Mouse (Mus musculus) left cerebral cortex, adult 6 months (tissue): ENCODE data around the gene Pias4. TPM values are rescaled to one million over a fixed set of nuclear protein-coding genes. Genes with fewer than 3 reads are reported as not detected.

Experiments used
- long read RNA-seq, 2 experiments: library from polyadenylated mRNA; unstranded; transcript quantifications; one replicate each; pipeline ENCODE4 v2.0.0; 2019 to 2020
- polyA plus RNA-seq: library from polyadenylated mRNA; unstranded; fragments of <200 nt; fragmentation: Nextera tagmentation; gene quantifications from 2 replicates; pipeline ENCODE4 v1.2.3, GENCODE M21; 2021

The Pias4 gene
- polyA plus RNA-seq, result 19.6 and 22.7 TPM in 2 replicates
- long read RNA-seq, experiment 1, transcript Pias4-201 (11 exons, 2,571 nt), result major isoform, 97 of 112 reads
- long read RNA-seq, experiment 1, partial matches to known transcripts, result 6 of 112 reads
- long read RNA-seq, experiment 1, other reads (novel, unspliced or antisense), result 8 of 112 reads
- long read RNA-seq, experiment 2, transcript Pias4-201 (11 exons, 2,571 nt), result major isoform, 16 of 24 reads
- long read RNA-seq, experiment 2, partial matches to known transcripts, result 4 of 24 reads
- long read RNA-seq, experiment 2, other reads (novel, unspliced or antisense), result 4 of 24 reads

DNA sequence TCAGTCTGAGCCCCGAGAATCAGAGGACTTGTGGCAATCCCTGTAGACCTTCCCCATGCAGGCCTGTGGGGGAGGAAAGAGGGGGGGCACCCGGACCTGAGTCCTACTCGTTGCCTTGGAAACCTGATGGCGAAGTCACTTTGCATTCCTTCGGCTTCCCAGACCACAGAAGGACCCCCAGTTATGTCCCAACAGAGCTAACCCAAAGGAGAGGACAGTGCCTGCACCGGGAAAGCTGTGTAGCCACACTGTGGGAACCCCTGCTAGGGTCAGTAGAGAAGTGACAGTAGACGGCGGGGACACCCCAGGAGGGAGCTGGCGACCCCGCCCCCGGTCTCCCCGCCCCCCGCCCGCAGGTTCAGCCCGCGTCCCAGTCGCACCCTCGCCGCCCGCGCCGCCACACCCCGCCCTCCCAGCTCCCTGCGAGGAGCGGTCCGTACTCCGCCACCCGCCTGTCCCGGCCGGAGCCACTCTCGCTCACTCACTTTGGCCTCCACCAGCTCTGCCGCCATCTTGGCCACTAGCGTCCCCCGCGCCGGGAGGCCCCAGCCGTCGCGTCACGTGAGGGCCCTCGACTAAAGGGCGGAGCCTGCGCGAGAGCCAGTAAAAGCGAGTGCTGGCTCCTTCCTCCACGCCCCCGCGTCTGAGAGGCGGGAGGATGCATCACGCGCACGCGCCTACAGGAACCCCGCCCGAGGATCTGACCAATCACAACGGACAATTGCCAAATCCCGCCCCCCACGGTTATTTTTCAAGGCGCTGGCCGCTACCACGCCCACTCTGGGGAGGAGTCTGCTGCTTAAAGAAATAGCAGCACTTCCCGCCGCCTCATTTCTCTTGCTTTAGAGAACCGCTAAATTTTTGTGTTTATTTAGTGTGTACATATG is at the start of gene Pias4:
Gene Pias4 (minus strand): TSS at position 724 of the 887 bp plus-strand sequence.

DNA sequence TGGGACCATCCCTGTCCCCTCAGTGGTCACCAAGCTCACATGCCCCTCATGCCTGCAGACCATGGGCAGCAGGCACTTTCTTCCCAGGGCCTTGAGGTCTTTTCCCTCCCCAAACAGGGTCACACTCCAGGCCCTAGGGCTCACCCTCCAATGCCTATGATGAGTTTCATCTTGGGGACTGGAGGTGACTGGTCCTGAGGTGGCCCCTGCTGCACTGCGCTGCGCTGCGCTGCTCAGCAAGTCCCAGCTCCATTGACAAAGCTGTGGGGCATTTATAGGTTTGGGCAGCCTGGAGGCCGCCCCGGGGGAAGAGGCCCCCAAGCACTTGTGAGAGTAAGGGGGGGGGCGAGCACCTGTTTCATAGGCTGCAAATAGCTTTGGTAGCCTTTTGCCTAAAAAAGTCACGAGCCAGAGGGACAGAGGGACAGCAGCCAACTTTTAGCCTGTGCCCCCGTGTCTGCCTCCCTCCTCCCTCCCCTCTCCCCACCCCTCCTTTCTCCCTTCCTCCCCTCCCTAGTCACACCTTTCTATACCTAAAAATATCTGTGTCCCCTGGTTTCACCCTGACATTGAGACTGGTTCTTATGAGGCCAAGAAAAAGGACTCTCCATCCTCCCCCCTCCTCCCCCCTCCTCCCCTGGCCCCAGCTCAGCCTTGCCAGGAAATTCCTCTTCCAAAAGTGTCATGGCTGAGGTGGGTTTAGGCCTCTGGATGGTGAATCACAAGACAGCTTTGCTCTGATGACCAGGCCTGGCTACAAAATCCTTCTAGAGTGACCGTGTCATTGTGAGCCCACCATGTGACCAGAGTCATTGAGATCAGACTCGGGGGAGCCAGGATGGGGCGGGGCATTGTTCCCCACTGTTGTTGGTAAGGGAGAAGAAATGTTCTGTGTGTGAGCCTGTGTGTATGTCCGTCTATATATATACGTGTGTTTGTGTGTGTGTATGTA is 34.4 kb upstream of the Pias4 start, which contains the start of gene Nmrk2:
Gene Nmrk2 (minus strand): TSS at position 245 of the 952 bp plus-strand sequence.

GRCm38 (mm10) chr10:81183805-81184204 is 16.1 kb upstream of the Pias4 start, which contains the start of gene 4930442H23Rik:
Gene 4930442H23Rik, minus strand, starts transcription at chr10:81183849.

DNA sequence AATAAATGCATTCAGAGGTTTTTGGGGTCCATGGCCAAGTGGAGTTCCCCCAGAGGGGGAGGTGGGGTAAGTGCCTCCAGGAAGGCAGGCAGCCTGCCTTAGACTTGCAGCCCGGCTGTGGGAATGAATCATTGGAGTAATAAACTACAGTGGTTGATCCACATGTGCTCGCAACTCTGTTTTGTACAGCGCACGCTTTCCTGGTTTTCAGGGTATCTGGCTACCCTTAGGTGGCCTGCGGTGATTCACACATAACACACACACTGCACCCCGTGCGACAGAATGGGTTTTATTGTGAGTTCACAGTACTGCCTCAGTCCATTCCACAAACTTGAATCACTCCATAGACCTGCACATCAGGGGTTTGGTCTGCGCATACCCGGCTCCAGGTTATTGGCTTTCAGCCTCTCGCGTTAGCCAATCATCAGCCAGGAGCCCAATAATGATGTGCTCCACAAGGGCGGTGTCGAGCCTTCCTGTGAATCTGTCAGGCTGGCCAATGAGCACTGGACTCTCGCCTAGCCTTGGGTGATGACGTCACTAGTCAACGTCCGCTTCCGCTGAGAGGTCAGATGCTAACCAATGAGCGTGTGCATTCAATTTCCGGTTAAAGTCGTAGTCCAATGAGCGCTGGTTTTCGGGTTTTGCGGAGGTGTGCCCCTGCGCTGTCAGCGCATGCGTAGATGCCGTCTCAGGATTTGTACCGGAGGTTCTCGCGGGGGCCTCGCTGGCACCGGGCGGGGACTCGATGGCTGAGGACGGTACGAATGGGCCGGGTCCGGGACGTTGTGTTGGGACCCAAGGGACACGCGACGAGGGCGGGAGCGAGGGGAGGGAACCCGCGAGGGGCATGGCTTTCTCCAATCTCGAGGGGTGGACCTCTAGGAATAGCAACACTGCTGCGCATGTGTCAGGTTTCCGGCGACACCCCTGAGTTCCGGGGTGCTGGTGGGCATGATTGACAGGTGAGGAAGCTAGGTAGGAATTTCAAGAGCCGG is 14.9 kb upstream of the Pias4 start, which contains the start of gene Dapk3:
Gene Dapk3 (plus strand): TSS at position 670 of the 998 bp plus-strand sequence.

DNA sequence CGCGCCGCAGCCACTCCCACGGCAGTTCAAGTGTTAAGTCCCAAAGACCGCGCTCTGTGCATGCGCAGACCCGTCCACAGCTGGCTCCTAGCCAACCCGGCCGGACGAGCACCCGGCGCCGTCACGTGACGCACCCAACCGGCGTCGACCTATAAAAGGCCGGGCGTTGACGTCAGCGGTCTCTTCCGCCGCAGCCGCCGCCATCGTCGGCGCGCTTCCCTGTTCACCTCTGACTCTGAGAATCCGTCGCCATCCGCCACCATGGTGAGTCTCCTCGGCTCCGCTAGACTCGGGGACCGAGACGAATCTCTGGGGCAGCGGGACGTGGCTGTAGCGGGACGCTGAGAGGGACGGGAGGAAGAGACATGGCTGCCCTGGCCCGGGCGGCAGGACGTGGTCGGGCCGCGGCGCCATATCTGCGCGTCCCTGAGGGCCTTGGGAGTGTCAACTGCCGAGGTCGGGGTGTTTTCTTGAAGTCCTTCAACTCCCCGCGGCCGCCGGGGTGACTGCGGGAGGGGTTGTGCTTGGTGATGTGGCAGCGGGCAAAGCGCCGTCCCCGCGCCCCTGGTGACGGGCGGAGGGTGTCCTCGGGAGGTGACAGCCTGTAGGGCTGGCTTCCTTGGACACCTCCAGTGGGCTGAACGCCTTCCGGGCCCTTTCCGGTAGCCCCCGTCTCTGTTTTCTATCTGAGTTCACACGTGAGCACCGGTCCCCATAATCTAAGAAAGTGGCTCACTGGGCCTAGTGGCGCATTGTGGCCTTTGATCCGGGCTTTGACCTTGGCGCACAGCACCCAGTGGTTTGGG is 8.9 kb upstream of the Pias4 start, which contains the start of gene Eef2:
Gene Eef2 (plus strand): TSS at position 166 of the 806 bp plus-strand sequence.

GRCm38 (mm10) chr10:81134966-81135681 is 32.6 kb downstream of the Pias4 start, which contains the start of gene Zbtb7a:
Gene Zbtb7a, plus strand, starts transcription at chr10:81135220.

DNA sequence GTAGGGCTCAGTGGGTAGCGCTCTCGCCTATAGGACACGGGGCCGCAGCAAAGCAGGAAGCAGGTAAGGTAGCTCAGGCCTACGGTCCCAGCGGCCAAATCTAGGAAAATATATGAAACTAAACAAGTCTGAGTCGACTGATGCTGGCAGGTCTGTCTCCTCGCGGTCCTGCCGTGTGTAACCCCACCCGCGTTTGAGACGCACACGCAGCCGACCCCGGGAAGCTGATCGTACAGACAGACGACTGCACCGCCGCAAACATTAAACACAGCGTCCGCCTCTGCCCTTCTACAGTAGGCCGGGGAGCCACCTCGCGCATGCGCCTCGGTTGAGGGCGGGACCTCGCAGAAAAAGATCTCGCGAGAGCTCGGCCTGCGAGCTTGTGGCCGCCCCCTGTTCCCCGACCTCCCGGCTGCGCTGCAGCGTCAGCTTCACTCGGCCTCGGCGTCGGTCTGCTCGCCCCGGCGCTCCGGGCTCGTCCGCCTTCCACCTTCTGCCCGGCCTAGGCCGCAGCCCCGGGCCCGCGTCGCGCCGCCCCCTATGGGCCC is 62.1 kb downstream of the Pias4 start, which contains the start of gene Map2k2:
Gene Map2k2 (plus strand): TSS at position 351 of the 548 bp plus-strand sequence.

Other genes starting within 250 kb of the Pias4 start
- gene Lmnb2, start 249.7 kb downstream of the Pias4 start, polyA plus RNA-seq, result 4.0 and 4.5 TPM in 2 replicates
- 18.5 and 19.5 TPM in 2 replicates for gene Gadd45b, start 237.8 kb downstream of the Pias4 start, polyA plus RNA-seq
- gene Gng7, start 153.0 kb downstream of the Pias4 start, polyA plus RNA-seq, result 51.0 and 79.6 TPM in 2 replicates
- 37.8 and 61.2 TPM in 2 replicates for gene Diras1, start 142.3 kb downstream of the Pias4 start, polyA plus RNA-seq
- gene Slc39a3, start 130.5 kb downstream of the Pias4 start, polyA plus RNA-seq, result 31.5 and 39.4 TPM in 2 replicates
- 216 and 260 TPM in 2 replicates for gene Sgta, start 107.7 kb downstream of the Pias4 start, polyA plus RNA-seq
- gene Thop1, start 97.9 kb downstream of the Pias4 start, polyA plus RNA-seq, result 20.8 and 27.8 TPM in 2 replicates
- gene Creb3l3, start 69.0 kb downstream of the Pias4 start, polyA plus RNA-seq, result 0.36 and 0.86 TPM in 2 replicates
- 111 and 115 TPM in 2 replicates for gene Map2k2, start 62.0 kb downstream of the Pias4 start, polyA plus RNA-seq
- gene Zbtb7a, start 32.7 kb downstream of the Pias4 start, polyA plus RNA-seq, result 93.9 and 115 TPM in 2 replicates
- 720 and 722 TPM in 2 replicates for gene Eef2, start 8.7 kb upstream of the Pias4 start, polyA plus RNA-seq
- 1.8 and 81.3 TPM in 2 replicates for gene Dapk3, start 15.1 kb upstream of the Pias4 start, polyA plus RNA-seq
- gene 4930442H23Rik, start 15.9 kb upstream of the Pias4 start, polyA plus RNA-seq, result 0.09 TPM in 1 of 2 replicates, not detected in the other
- not detected in 2 replicates for gene Nmrk2, start 34.1 kb upstream of the Pias4 start, polyA plus RNA-seq
- gene Atcay, start 62.9 kb upstream of the Pias4 start, polyA plus RNA-seq, result 50.9 and 79.7 TPM in 2 replicates
- 25.5 and 28.7 TPM in 2 replicates for gene Zfr2, start 65.2 kb upstream of the Pias4 start, polyA plus RNA-seq
- gene Matk, start 85.0 kb upstream of the Pias4 start, polyA plus RNA-seq, result 125 and 168 TPM in 2 replicates
- gene Mrpl54, start 99.0 kb upstream of the Pias4 start, polyA plus RNA-seq, result 120 and 129 TPM in 2 replicates
- 20.8 and 21.3 TPM in 2 replicates for gene Apba3, start 99.0 kb upstream of the Pias4 start, polyA plus RNA-seq
- 0.21 and 0.37 TPM in 2 replicates for gene Tjp3, start 123.7 kb upstream of the Pias4 start, polyA plus RNA-seq
- gene Pip5k1c, start 125.0 kb upstream of the Pias4 start, polyA plus RNA-seq, result 70.9 and 115 TPM in 2 replicates
- 13.7 and 15.7 TPM in 2 replicates for gene Cactin, start 153.2 kb upstream of the Pias4 start, polyA plus RNA-seq
- gene Tbxa2r, start 160.8 kb upstream of the Pias4 start, polyA plus RNA-seq, result 0.78 and 1.2 TPM in 2 replicates
- 0.44 and 0.73 TPM in 2 replicates for gene Gipc3, start 175.3 kb upstream of the Pias4 start, polyA plus RNA-seq
- 24.0 and 36.0 TPM in 2 replicates for gene Hmg20b, start 182.6 kb upstream of the Pias4 start, polyA plus RNA-seq
- gene Mfsd12, start 189.6 kb upstream of the Pias4 start, polyA plus RNA-seq, result 11.3 and 14.9 TPM in 2 replicates
- gene 4930404N11Rik, start 197.9 kb upstream of the Pias4 start, polyA plus RNA-seq, result 0.19 and 0.63 TPM in 2 replicates
- gene Fzr1, start 210.6 kb upstream of the Pias4 start, polyA plus RNA-seq, result 50.1 and 52.0 TPM in 2 replicates
- 160 and 212 TPM in 2 replicates for gene Dohh, start 216.5 kb upstream of the Pias4 start, polyA plus RNA-seq
- gene Gm48551, start 216.5 kb upstream of the Pias4 start, polyA plus RNA-seq, result 2.5 and 3.2 TPM in 2 replicates
- 0.80 and 2.4 TPM in 2 replicates for gene Gm48552, start 221.1 kb upstream of the Pias4 start, polyA plus RNA-seq
- gene Smim24, start 225.1 kb upstream of the Pias4 start, polyA plus RNA-seq, result 1.6 and 2.1 TPM in 2 replicates